Comparison of ENCODE assay signal across 8 mouse cellular contexts in the genomic region with DNA sequence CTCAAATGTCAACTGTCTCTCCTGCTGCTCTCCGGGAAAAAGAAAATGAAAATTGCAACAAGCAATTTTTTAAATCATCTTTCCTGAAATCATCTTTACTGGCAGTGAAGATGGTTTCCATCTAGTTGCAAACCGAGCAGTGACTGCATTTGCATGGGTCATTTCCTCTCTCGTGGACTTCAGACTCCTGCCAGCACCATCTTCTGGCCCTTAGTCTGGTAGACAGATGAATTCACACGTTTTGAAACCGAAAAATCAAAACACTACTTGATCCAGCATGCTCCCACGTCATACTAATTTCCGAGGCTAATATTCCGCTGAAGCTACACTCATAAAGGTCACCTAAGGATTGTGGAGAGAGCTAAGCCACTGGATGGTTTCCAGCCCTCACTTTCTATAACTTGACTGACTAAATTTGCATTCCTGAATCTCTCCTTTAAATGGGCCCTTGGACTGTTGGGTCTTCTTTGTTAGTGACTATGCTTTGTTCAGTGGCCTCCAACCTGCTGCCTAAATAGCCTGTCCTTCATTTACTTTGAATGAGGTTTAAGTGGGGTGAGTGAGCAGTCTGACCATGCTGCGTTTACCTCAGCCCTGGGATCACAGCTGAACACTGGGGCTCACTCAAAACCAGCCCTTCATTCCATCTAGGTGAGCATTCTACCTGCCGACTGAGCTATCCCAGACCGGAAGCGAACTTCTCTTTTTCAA. TPM values are rescaled to one million over a fixed set of nuclear protein-coding genes. Genes with fewer than 3 reads are reported as not detected.
DNase-seq lines count a peak whose midpoint lies in the region; ATAC-seq and TF ChIP-seq lines count a peak whose summit lies in the region.

No protein-coding gene starts in this region.

- H3K27ac ChIP-seq in embryonic fibroblast, embryonic 13.5 days (ENCODE audit: insufficient read depth, low read length) = peak overlapping the region; percentile 84
- peak overlapping the region; percentile 88 for H3K27ac ChIP-seq in hindbrain, embryonic 16.5 days (ENCODE audit: low read depth, low read length)
- no peak overlapping the region for H3K27ac ChIP-seq in liver, embryonic 14.5 days
- H3K27ac ChIP-seq in small intestine, adult 2 months (ENCODE audit: insufficient read depth, low read depth, low read length) = peak overlapping the region; percentile 65

- peak overlapping the region; percentile 91 for H3K4me2 ChIP-seq in hindbrain, embryonic 16.5 days (ENCODE audit: low read length)
- H3K4me2 ChIP-seq in liver, embryonic 14.5 days (ENCODE audit: low read depth) = peak overlapping the region; percentile 62

- no peaks in the 10 kb centered on the region for H3K9me3 ChIP-seq in hindbrain, embryonic 16.5 days (ENCODE audit: control insufficient read depth, low read length)
- no peaks in the 10 kb centered on the region for H3K9me3 ChIP-seq in liver, embryonic 14.5 days (ENCODE audit: control insufficient read depth, low read length)

- no peak for DNase-seq in frontal cortex, postnatal 10 days (ENCODE audit: low spot score in 2 of 2)
- DNase-seq in liver, embryonic 14.5 days (ENCODE audit: low read depth in 3 of 3, low spot score in 3 of 3) = no peak
- DNase-seq in layer of hippocampus, adult 18-20 months (ENCODE audit: low spot score in 2 of 2) = no peak
- no peak for DNase-seq in thymus, postnatal 14 days

- no peaks in the 10 kb centered on the region for H3K36me3 ChIP-seq in hindbrain, embryonic 16.5 days (ENCODE audit: control insufficient read depth, insufficient read depth, low read length)
- no peaks in the 10 kb centered on the region for H3K36me3 ChIP-seq in liver, embryonic 14.5 days (replicated peaks; ENCODE audit: control insufficient read depth, insufficient read depth, low read depth)
- H3K36me3 ChIP-seq in small intestine, adult 2 months (ENCODE audit: control insufficient read depth, insufficient read depth, low read length) = no peaks in the 10 kb centered on the region

- no peak for TF ChIP-seq EP300 in liver, embryonic 14.5 days (IDR thresholded peaks at IDR 0.05; ENCODE audit: low read depth)

- peak overlapping the region; percentile 89 for H3K9ac ChIP-seq in hindbrain, embryonic 16.5 days (ENCODE audit: low read depth, low read length)
- no peak overlapping the region for H3K9ac ChIP-seq in liver, embryonic 14.5 days (replicated peaks)

- no peak for TF ChIP-seq CTCF in embryonic fibroblast, embryonic 13.5 days (IDR thresholded peaks at IDR 0.05; ENCODE audit: borderline replicate concordance, insufficient read depth, low read length)
- no peak for TF ChIP-seq CTCF in liver, embryonic 14.5 days (IDR thresholded peaks at IDR 0.05; ENCODE audit: low read depth)
- no peak for TF ChIP-seq CTCF in small intestine, adult 2 months (IDR thresholded peaks at IDR 0.05; ENCODE audit: extremely low read depth, insufficient read length, insufficient replicate concordance, low read depth, low read length)

- no peak for TF ChIP-seq POLR2A in embryonic fibroblast, embryonic 13.5 days (IDR thresholded peaks at IDR 0.05; ENCODE audit: low read depth, low read length)
- TF ChIP-seq POLR2A in small intestine, adult 2 months (IDR thresholded peaks at IDR 0.05; ENCODE audit: low read depth, low read length) = no peak

- H3K4me3 ChIP-seq in embryonic fibroblast, embryonic 13.5 days (ENCODE audit: insufficient read depth, low read length) = peak overlapping the region; percentile 39
- peak overlapping the region; percentile 64 for H3K4me3 ChIP-seq in hindbrain, embryonic 16.5 days (ENCODE audit: low read length)
- peak overlapping the region in 1 of 2 experiments; percentile 58; a peak in 2 of 4 replicates for H3K4me3 ChIP-seq in liver, embryonic 14.5 days (ENCODE audit: insufficient read depth in 1 of 2, low read depth in 2 of 2, low read length in 2 of 2)
- H3K4me3 ChIP-seq in small intestine, adult 2 months (ENCODE audit: low read depth, low read length) = peak overlapping the region; percentile 68

- no peaks in the 10 kb centered on the region; the same call in 1 of the 2 replicates for H3K27me3 ChIP-seq in hindbrain, embryonic 16.5 days (replicated peaks; ENCODE audit: control insufficient read depth, insufficient read depth, low read length)
- peaks cover 46% of the 10 kb centered on the region for H3K27me3 ChIP-seq in liver, embryonic 14.5 days (ENCODE audit: control insufficient read depth, insufficient read depth, low read length)
- H3K27me3 ChIP-seq in small intestine, adult 2 months (ENCODE audit: control insufficient read depth, insufficient read depth, low read length) = peaks cover 14% of the 10 kb centered on the region; the same call in 1 of the 2 replicates

- H3K4me1 ChIP-seq in embryonic fibroblast, embryonic 13.5 days (ENCODE audit: control insufficient read depth, insufficient read depth, low read length) = peaks cover 4% of the 10 kb centered on the region; the same call in 1 of the 2 replicates
- peaks cover 4% of the 10 kb centered on the region for H3K4me1 ChIP-seq in hindbrain, embryonic 16.5 days (ENCODE audit: control insufficient read depth, insufficient read depth, low read depth, low read length)
- peaks cover 0 to 5% of the 10 kb centered on the region in 2 experiments; a peak in 1 of 4 replicates for H3K4me1 ChIP-seq in liver, embryonic 14.5 days (replicated peaks; ENCODE audit: control insufficient read depth in 2 of 2, insufficient read depth in 2 of 2, low read length in 1 of 2)
- H3K4me1 ChIP-seq in small intestine, adult 2 months (ENCODE audit: control insufficient read depth, insufficient read depth, insufficient read length, low read length) = no peaks in the 10 kb centered on the region; the same call in 1 of the 2 replicates

- peak; percentile 16; the same call in 1 of the 2 replicates for ATAC-seq in frontal cortex, adult (ENCODE audit: low TSS enrichment)
- ATAC-seq in hindbrain, embryonic 16.5 days = no peak
- ATAC-seq in liver, embryonic 14.5 days (ENCODE audit: insufficient read depth) = no peak

- WGBS in hindbrain, embryonic 16.5 days = 16% methylated on average over 12 of the region's 12 CpGs
- WGBS in liver, embryonic 14.5 days (ENCODE audit: insufficient replicate concordance) = 27% methylated on average over 12 of the region's 12 CpGs
- 39% methylated on average over 12 of the region's 12 CpGs for WGBS in small intestine, adult 2 months

RNA-seq across cellular contexts. Expression of a gene that starts 0.9 kb away (rescaled TPM):
- polyA plus RNA-seq in embryonic fibroblast, embryonic 13.5 days (2011; ENCODE audit: insufficient read length, low read depth, missing spikeins) = 11.1 and 13.7 TPM in 2 replicates
- polyA plus RNA-seq in hindbrain, embryonic 16.5 days (2015; fragmentation: Nextera tagmentation; extraction: Ambion mirVana) = 2.6 and 2.9 TPM in 2 replicates
- polyA plus RNA-seq in liver, embryonic 14.5 days (2012; rRNA removed) = 0.25 and 0.36 TPM in 2 replicates
- polyA plus RNA-seq in liver, embryonic 14.5 days (2014; fragmentation: Nextera tagmentation; extraction: Ambion mirVana) = 0.15 and 0.23 TPM in 2 replicates
- 0.37 and 0.60 TPM in 2 replicates for polyA plus RNA-seq in small intestine, adult 2 months (2012; rRNA removed)
- total RNA-seq in layer of hippocampus, adult 18-20 months (2021) = 10 to 100 TPM; 92.0 to 95.8 TPM
